Mouse (Mus musculus): ENCODE measurements around the gene Tmem230.
"Not testable (repeated sequence)": the region's sequence is repeated elsewhere in the genome, so short reads cannot be mapped to it uniquely, and the experiment has no call there.

The Tmem230 gene

GRCm38 (mm10) chr2:132247539-132248313, at the start of gene Tmem230:
Gene Tmem230 (minus strand): TSS chr2:132247807.
- DNase-seq, result peak; percentile 86 to 88

DNA sequence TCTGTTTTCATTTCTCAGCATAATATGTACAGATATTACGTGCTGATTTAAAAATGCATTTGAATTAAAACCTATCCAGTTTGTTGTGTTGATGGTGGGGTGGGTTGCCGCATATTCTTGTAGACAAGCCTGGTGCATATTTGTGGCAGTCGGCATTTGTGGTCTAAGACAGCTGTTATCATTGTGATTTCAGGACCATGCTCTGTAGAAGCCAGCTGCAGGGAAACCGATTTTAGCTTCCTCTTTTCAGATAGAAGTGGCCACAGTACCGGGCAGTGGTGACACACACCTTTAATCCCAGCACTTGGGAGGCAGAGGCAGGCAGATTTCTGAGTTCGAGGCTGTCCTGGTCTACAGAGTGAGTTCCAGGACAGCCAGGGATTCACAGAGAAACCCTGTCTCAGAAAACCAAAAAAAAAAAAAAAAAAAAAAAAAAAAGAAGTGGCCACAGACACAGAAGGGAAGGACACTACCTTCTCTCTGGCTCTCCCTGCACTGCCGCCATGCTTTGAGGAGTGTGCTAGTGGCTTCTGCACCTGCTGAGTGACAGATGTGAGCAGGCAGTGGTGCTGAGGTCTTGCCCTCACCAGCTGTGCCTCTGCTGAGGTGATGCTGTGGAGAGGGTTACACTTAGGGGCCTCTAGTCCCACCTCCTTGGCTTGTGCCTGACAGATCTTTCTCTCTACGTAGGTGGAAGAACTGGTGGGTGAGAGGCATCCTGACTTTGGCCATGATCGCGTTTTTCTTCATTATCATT, 46.3 kb upstream of the Tmem230 start:
- DNase-seq, result no peak

DNA sequence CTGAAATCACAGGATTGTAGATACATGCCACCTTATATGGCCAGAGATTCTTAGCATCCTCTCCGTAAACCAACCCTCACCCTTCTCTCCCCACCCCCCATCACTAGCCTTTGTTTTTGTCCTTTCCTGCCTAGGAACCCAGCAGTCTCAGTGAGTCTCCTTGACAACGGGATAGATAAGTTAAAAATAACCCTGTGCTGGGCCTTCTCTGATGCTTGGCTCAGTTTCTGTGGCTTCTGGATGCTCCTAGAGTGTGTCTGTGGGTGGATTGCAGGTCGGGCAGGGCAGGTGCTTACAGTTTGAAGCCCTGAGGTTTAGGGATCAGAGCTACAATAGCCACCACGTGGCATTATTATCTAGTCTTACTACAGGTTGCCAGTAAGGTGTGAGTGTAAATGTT, 44.5 kb upstream of the Tmem230 start:
- DNase-seq, result no peak

- DNase-seq, result no peak
These were observed 43.7 kb upstream of the Tmem230 start for GRCm38 (mm10) chr2:132291265-132291664.

DNA sequence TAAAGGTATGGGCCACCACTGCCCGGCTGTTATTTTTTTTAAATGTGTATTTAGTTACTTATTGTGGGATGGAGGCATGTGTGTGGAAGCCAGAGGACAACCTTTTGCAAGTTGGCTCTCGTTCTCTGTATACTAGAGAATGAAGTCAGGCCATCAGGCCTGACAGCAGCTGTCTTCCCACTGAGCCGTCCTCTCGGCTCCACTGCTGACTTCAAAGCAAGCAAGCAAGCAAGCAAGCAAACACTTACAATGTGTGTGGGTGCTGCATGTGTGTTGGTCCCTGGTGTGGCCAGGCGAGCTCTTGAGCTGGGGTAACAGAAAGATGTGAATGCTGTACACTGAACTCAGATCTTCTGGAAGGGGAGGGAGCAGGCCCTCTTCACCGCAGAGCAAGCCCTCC, 43.2 kb upstream of the Tmem230 start:
- DNase-seq, result no peak

GRCm38 (mm10) chr2:132289213-132289612, 41.6 kb upstream of the Tmem230 start:
- DNase-seq, result not testable (repeated sequence)

DNA sequence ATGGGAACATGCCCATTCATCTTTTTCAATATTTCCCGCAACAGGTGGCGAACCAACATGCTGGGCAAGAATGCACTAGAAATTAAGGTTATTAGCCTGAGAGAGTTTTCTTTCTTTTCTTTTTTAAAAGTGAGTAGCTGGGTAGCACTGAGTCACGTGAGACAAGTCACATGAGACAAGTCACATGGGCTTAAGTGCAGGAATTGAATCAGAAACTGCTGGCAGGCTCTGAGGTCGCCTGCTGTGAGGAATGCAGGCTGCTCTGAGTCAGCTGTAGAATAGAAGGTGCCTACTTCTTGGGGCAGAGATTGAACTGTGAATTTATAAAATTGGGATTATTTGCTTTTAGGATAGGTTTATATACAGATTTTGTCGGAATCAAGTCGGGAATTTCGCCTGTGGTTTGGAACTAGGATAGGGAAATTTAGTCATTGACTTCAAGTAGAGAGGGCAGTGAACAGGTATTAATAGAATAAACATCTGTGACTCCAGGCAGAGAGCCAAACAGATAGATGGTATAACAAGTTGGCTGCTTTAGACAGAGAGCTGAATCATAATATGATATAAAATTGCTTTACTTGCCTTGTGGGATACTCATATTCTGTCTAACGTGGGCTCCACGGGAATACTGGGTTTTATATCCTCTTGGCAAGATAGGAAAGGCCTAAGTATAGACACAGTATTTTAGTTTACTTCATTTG, 38.9 kb upstream of the Tmem230 start:
- DNase-seq, result no peak

- DNase-seq, result not testable (repeated sequence)
These were observed 38.1 kb upstream of the Tmem230 start for GRCm38 (mm10) chr2:132285722-132286121.

DNA sequence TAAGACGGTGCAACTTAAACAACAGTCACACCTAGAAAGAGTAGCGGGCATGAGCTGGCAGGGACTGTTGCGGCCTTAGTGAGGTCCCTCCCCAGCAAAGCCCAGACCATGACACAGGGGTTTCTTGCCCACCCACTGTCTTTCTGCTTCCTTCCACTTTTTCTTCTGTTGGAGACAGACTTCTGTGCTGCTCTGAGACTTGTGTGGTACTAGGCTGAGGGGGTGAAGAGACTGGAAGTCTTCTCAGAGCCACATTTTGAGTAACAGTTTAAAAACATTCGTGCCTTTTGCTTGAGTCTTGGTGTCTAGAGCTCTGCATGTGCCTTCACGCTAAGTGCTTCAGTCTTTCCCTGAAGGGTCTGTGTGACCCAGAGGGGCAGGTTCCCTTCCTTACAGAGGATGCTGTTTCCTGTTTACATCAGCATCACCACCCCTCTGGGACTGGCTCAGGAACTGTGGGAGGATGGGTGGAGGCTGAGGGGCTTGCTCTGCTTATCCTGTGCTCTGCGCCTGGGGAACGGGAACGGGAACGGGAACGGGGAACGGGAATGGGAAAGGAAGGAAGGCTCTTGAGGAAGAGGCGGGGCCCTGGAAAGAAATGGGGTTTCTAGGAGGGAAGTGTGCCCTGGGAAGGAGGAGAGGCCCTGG, 37.0 kb upstream of the Tmem230 start:
- DNase-seq, result no peak

- no peak for DNase-seq
These were observed 35.8 kb upstream of the Tmem230 start for GRCm38 (mm10) chr2:132283236-132284070.

- no peak for DNase-seq
These were observed 35.0 kb upstream of the Tmem230 start for GRCm38 (mm10) chr2:132282453-132283174.

DNA sequence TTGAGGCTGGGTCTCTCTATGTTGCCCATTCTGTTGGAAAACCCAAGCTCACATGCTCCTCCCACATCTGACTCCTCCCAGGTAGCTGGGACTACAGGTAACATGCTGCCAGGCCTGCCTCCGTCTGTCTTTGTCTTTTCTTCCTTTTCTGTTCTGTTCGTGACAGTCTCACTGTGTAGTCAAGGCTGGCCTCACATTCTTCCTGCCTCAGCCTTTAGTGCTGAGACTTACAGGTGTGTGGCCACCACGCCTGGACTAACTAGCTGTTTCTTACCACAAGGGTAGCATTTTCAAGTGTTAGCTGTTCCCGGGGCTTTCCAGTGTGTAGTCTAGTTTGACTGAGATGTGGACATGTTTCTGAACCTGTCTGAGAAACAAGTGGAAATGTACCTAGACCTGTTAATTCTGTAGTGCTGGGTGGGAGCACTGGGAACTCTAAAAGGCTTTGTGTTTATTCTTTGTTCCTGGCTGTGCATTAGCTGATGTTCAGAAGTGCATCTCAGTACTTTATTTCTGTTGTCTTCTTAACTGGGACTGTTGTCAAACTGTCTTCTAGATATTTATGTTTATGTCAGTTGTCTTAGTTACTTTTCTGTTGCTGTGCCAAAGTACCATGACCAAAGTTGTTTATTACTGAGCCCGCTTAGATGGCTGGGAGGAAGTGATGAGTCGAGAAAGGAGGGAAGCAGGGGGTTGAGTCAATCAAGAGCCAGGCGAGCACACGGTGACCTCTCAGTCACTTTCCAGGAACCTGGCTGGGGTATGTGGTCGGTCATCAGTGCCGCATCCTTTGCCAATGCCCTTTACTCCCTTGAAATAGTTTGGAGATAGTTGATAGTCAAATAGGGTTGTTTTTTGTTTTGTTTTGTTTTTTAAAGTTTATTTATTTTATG, 34.2 kb upstream of the Tmem230 start:
- no peak for DNase-seq

DNA sequence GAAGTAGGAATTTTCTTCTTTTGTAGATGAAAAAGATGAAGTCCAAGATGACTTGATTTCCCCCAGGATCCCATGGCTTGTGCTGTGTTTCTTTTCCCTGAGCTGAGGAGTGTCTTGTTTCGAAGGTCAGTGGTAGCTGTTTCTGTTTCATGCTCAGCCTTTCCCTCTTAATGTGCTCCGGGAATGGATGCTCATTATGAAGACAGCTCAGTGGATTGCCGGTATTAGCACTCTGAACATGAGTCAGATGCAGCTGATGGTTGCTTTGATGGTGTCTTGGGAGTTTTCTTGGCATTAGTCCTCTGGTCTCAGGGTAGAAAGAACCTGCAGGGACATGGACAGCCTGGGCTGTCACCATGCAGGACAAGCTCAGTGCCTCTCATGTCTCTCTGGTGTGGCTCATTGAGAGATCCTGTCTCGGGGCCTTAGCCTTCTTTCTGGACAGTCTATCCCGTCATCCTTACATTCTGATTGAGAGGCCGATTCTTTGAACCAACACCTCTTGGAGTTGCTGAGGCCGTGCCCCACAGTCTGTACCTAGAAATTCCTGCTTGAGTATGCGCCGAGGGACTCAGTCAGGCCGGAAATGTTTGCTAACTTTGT, 33.0 kb upstream of the Tmem230 start:
- no peak for DNase-seq

- DNase-seq, result no peak
These were observed 32.4 kb upstream of the Tmem230 start for GRCm38 (mm10) chr2:132279978-132280377.

DNA sequence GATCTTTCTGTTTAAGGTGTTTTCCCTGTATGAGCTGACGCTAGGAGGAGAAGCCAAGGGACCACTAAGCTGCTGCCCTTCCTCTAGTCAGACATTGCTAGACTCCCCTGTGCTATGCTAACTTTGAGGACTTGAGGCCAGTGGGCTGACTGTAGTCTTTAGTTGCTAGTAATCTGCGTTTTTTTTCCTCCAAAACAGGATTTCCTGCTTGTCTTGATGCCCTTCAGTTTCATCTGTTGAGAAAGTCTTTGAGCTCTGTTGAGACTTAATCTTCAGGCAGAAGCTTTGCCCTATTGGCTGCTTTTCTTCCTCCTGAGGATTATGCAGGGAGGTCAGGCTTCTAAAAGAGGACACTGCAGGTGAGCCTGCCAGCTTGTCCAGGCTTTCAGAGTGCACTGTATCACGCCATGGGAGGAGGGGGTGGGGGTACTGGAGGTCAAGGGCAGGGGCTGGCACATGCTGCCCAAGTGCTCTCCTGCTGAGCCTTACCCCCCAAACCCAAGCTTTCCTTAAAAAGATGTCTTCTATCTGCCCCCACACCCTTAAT, 31.8 kb upstream of the Tmem230 start:
- no peak for DNase-seq

GRCm38 (mm10) chr2:132278273-132278853, 30.8 kb upstream of the Tmem230 start:
- no peak for DNase-seq

- no peak for DNase-seq
These were observed 28.6 kb upstream of the Tmem230 start for GRCm38 (mm10) chr2:132276249-132276648.

GRCm38 (mm10) chr2:132275527-132275926, 27.9 kb upstream of the Tmem230 start:
- no peak for DNase-seq
